Mouse (Mus musculus) MEL (cell line): ENCODE measurements around the gene Chst8. TPM values are rescaled to one million over a fixed set of nuclear protein-coding genes. Genes with fewer than 3 reads are reported as not detected.

Source experiments
- DNase-seq: peaks from one replicate; pipeline ENCODE4 v3.0.0; 2011; ENCODE audit warnings: low read depth, low spot score
- H3K27ac ChIP-seq: 2 replicates; pipeline ENCODE4 v1.5.1; 2012; ENCODE audit warnings: low read depth, mild to moderate bottlenecking, control low read depth, low read length, moderate library complexity; ENCODE audit not compliant: control insufficient read depth
- H3K27me3 ChIP-seq, 2 experiments: fragments of 150-350 bp in 1 of 2; sonication (generic) in 1 of 2; 2 replicates each; pipeline ENCODE4 v1.6.1; 2012; ENCODE audit warnings: low read length in 2 of 2, mild to moderate bottlenecking in 2 of 2, improper control_type of control experiment in 1 of 2, moderate library complexity in 1 of 2; ENCODE audit not compliant: insufficient read depth in 2 of 2, control insufficient read depth in 1 of 2
- H3K36me3 ChIP-seq, 2 experiments: 2 replicates each; pipeline ENCODE4 v1.6.1; 2012 to 2014; ENCODE audit warnings: low read length in 2 of 2, improper control_type of control experiment in 1 of 2, inconsistent platforms in 1 of 2, mild to moderate bottlenecking in 1 of 2; ENCODE audit not compliant: insufficient read depth in 2 of 2, control insufficient read depth in 1 of 2
- H3K4me1 ChIP-seq, 2 experiments: fragments of 150-350 bp in 1 of 2; sonication (generic) in 1 of 2; 2 replicates each; pipeline ENCODE4 v1.6.1; 2012; ENCODE audit warnings: low read length in 2 of 2, improper control_type of control experiment in 1 of 2, mild to moderate bottlenecking in 1 of 2; ENCODE audit not compliant: insufficient read depth in 2 of 2, control insufficient read depth in 1 of 2
- H3K4me3 ChIP-seq, 2 experiments: fragments of 150-350 bp in 1 of 2; sonication (generic) in 1 of 2; 2 replicates each; pipeline ENCODE4 v1.5.1; 2012; ENCODE audit warnings: low read depth in 2 of 2, low read length in 2 of 2, mild to moderate bottlenecking in 2 of 2, moderate library complexity in 2 of 2, control low read depth in 1 of 2, improper control_type of control experiment in 1 of 2; ENCODE audit not compliant: control insufficient read depth in 1 of 2, insufficient read depth in 1 of 2
- H3K79me2 ChIP-seq: 2 replicates; pipeline ENCODE4 v1.6.1; 2012; ENCODE audit warnings: mild to moderate bottlenecking, low read length, moderate library complexity; ENCODE audit not compliant: control insufficient read depth, poor library complexity, insufficient read depth
- H3K9ac ChIP-seq: 2 replicates; pipeline ENCODE4 v1.6.1; 2012; ENCODE audit warnings: low read depth, mild to moderate bottlenecking, control low read depth, low read length, moderate library complexity; ENCODE audit not compliant: control insufficient read depth, poor library complexity, severe bottlenecking
- H3K9me3 ChIP-seq: fragments of 150-350 bp; sonication (generic); replicated peaks from 2 replicates; pipeline ENCODE4 v1.6.1; 2012; ENCODE audit warnings: mild to moderate bottlenecking, low read length, improper control_type of control experiment, moderate library complexity; ENCODE audit not compliant: insufficient read depth
- BHLHE40 ChIP-seq: IDR thresholded peaks from 2 replicates; pipeline ENCODE4 v1.6.1; 2012; ENCODE audit warnings: low read depth, mild to moderate bottlenecking, inconsistent platforms, low read length, improper control_type of control experiment, borderline replicate concordance
- CHD2 ChIP-seq: IDR thresholded peaks from 2 replicates; pipeline ENCODE4 v1.6.1; 2011; ENCODE audit warnings: low read length, improper control_type of control experiment
- EP300 ChIP-seq, 2 experiments: IDR thresholded peaks; 2 replicates each; pipeline ENCODE4 v1.6.1; 2011; ENCODE audit warnings: improper control_type of control experiment in 2 of 2, low read length in 2 of 2, low read depth in 1 of 2, mild to moderate bottlenecking in 1 of 2
- HCFC1 ChIP-seq: IDR thresholded peaks from 2 replicates; pipeline ENCODE4 v1.6.1; 2012; ENCODE audit warnings: low read depth, mild to moderate bottlenecking, inconsistent platforms, low read length, improper control_type of control experiment, moderate library complexity
- JUND ChIP-seq: IDR thresholded peaks from 2 replicates; pipeline ENCODE4 v1.6.1; 2011; ENCODE audit warnings: low read depth, mild to moderate bottlenecking, improper control_type of control experiment, low read length
- KAT2A ChIP-seq: conservative IDR thresholded peaks from 2 replicates; pipeline ENCODE4 v1.6.1; 2012; ENCODE audit warnings: low read depth, low read length, improper control_type of control experiment, inconsistent platforms
- MAFK ChIP-seq: IDR thresholded peaks from 2 replicates; pipeline ENCODE4 v1.6.1; 2011; ENCODE audit warnings: low read depth, mild to moderate bottlenecking, low read length, improper control_type of control experiment, borderline replicate concordance
- MAZ ChIP-seq: IDR thresholded peaks from 2 replicates; pipeline ENCODE4 v1.6.1; 2012; ENCODE audit warnings: low read depth, mild to moderate bottlenecking, inconsistent platforms, low read length, improper control_type of control experiment
- MEF2A ChIP-seq: IDR thresholded peaks from 2 replicates; pipeline ENCODE4 v1.6.1; 2014; ENCODE audit warnings: low read depth, mild to moderate bottlenecking, inconsistent platforms, low read length, improper control_type of control experiment; ENCODE audit not compliant: poor library complexity, insufficient replicate concordance, severe bottlenecking; ENCODE audit errors: extremely low read depth
- MXI1 ChIP-seq: IDR thresholded peaks from 2 replicates; pipeline ENCODE4 v1.6.1; 2011; ENCODE audit warnings: mild to moderate bottlenecking, low read depth, low read length, improper control_type of control experiment
- MYB ChIP-seq: IDR thresholded peaks from 2 replicates; pipeline ENCODE4 v1.6.1; 2011; ENCODE audit warnings: mild to moderate bottlenecking, low read depth, low read length, improper control_type of control experiment
- MYC ChIP-seq: IDR thresholded peaks from 2 replicates; pipeline ENCODE4 v1.6.1; 2011; ENCODE audit warnings: low read depth, mild to moderate bottlenecking, low read length, improper control_type of control experiment, moderate library complexity
- NELFE ChIP-seq: IDR thresholded peaks from 2 replicates; pipeline ENCODE4 v1.6.1; 2011; ENCODE audit warnings: low read depth, low read length, improper control_type of control experiment
- POLR2AphosphoS2 ChIP-seq: IDR thresholded peaks from 2 replicates; pipeline ENCODE4 v1.6.1; 2011; ENCODE audit warnings: low read length, improper control_type of control experiment
- SIN3A ChIP-seq: IDR thresholded peaks from 2 replicates; pipeline ENCODE4 v1.6.1; 2012; ENCODE audit warnings: low read length, improper control_type of control experiment, inconsistent platforms
- SMC3 ChIP-seq: IDR thresholded peaks from 2 replicates; pipeline ENCODE4 v1.6.1; 2011; ENCODE audit warnings: low read depth, low read length, improper control_type of control experiment
- TCF12 ChIP-seq: IDR thresholded peaks from 2 replicates; pipeline ENCODE4 v1.6.1; 2014; ENCODE audit warnings: low read depth, mild to moderate bottlenecking, inconsistent platforms, low read length, improper control_type of control experiment, moderate library complexity
- USF2 ChIP-seq, 2 experiments: IDR thresholded peaks; 2 replicates each; pipeline ENCODE4 v1.6.1; 2011 to 2012; ENCODE audit warnings: improper control_type of control experiment in 2 of 2, low read length in 2 of 2, borderline replicate concordance in 1 of 2, inconsistent platforms in 1 of 2, low read depth in 1 of 2, mild to moderate bottlenecking in 1 of 2; ENCODE audit not compliant: insufficient read depth in 1 of 2
- ZKSCAN1 ChIP-seq: IDR thresholded peaks from 2 replicates; pipeline ENCODE4 v1.6.1; 2012; ENCODE audit warnings: low read depth, mild to moderate bottlenecking, inconsistent platforms, low read length, improper control_type of control experiment, moderate library complexity
- ZMIZ1 ChIP-seq: IDR thresholded peaks from 2 replicates; pipeline ENCODE4 v1.6.1; 2012; ENCODE audit warnings: low read depth, mild to moderate bottlenecking, inconsistent platforms, low read length, improper control_type of control experiment, moderate library complexity
- ZNF384 ChIP-seq: IDR thresholded peaks from 2 replicates; pipeline ENCODE4 v1.6.1; 2012; ENCODE audit warnings: low read depth, mild to moderate bottlenecking, inconsistent platforms, low read length, improper control_type of control experiment
- polyA plus RNA-seq, 2 experiments: library from polyadenylated mRNA; stranded (reverse) in 1 of 2; unstranded in 1 of 2; fragments of >175 nt in 1 of 2; fragments of >200 nt in 1 of 2; gene quantifications; 2 replicates each; pipeline versions ENCODE4 v1.2.1 to v1.2.4; 2012; ENCODE audit warnings: low replicate concordance in 2 of 2, low read depth in 1 of 2; ENCODE audit not compliant: insufficient read length in 2 of 2, insufficient read depth in 1 of 2, missing spikeins in 1 of 2
- total RNA-seq: library from RNA; depleted of rRNA; stranded (reverse); fragments of 300-350 nt; gene quantifications from 2 replicates; pipeline ENCODE4 v1.2.3, GENCODE M21; 2012

The Chst8 gene
- total and polyA plus RNA-seq, 3 experiments, result not detected

DNA sequence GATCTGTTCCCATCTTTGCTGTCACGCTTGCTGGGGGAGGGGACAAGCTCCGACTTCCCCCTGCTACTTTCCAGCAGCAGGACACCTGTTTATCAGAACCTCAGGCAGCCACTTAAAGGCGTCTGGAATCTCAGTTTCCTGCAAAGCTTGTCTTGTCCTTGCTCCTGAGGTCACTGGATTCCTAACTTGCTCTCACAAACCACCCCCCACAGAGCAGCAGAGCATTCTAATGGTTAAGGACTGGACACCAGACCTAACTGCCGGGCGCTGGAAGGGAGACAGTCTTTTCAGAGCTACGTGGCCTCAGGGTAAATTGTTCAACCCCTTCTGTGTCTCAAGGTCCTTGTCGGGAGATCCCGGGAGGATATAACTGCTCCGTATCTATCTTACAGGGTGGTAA is 143.2 kb downstream of the Chst8 start:
- no peaks in the 10 kb centered on the region for H3K27me3 ChIP-seq

DNA sequence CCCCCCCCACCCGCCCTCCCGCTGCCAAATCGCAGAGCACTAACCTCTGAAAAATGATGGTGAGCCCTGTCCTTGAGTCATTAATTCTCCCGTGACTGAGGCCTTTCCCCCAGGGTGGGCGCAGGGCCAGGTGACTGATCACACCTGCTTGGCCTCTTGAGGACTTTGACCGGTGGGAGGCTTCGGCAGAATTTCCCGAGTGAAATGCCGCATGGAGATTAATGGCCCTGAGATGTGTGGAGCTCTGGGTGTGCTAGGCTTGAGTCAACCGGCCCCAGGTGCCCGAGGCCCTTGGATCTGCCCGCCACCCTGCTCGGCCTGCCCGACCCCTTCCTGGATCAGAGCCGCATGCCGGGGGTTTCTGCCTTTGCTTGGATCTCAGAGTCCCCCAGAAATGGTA is 144.6 kb downstream of the Chst8 start:
- no peak for DNase-seq
- Histone ChIP-seq H3K9ac (no peak overlapping the region), H3K4me1 (no peaks in the 10 kb centered on the region), H3K27me3 (no peaks in the 10 kb centered on the region), H3K36me3 (no peaks in the 10 kb centered on the region), H3K4me3 (no peak overlapping the region), H3K79me2 (no peaks in the 10 kb centered on the region), H3K9me3 (no peaks in the 10 kb centered on the region), H3K27ac (no peak overlapping the region)
- no peak for TF ChIP-seq MAZ
- TF ChIP-seq MXI1, result no peak
- no peak for TF ChIP-seq SMC3
- no peak for TF ChIP-seq CHD2
- no peak for TF ChIP-seq USF2 (IDR thresholded peaks at IDR 0.05; ENCODE audit: borderline replicate concordance in 1 of 2, insufficient read depth in 1 of 2, low read depth in 1 of 2, low read length in 2 of 2)
- no peak for TF ChIP-seq ZMIZ1
- no peak for TF ChIP-seq ZNF384
- no peak for TF ChIP-seq EP300 (IDR thresholded peaks at IDR 0.05; ENCODE audit: low read depth in 1 of 2, low read length in 2 of 2)
- no peak for TF ChIP-seq KAT2A
- no peak for TF ChIP-seq SIN3A
- no peak for TF ChIP-seq TCF12
- no peak for TF ChIP-seq MYC
- TF ChIP-seq JUND, result no peak

More for the DNA sequence above, 143.2 kb downstream of the Chst8 start:
- Histone ChIP-seq H3K4me3 (no peak overlapping the region), H3K36me3 (no peaks in the 10 kb centered on the region), H3K27ac (no peak overlapping the region), H3K79me2 (no peaks in the 10 kb centered on the region), H3K9ac (no peak overlapping the region), H3K9me3 (no peaks in the 10 kb centered on the region), H3K4me1 (no peaks in the 10 kb centered on the region)
- TF ChIP-seq MXI1 (no peak), MAFK (no peak), HCFC1 (no peak), MAZ (no peak), ZNF384 (no peak), POLR2AphosphoS2 (no peak), KAT2A (no peak), BHLHE40 (no peak), NELFE (no peak), ZKSCAN1 (no peak), SMC3 (no peak), ZMIZ1 (no peak), MYB (no peak), MEF2A (no peak)
- DNase-seq, result no peak
